Mouse (Mus musculus): Measurements from ENCODE around the gene Nptn.

DNA sequence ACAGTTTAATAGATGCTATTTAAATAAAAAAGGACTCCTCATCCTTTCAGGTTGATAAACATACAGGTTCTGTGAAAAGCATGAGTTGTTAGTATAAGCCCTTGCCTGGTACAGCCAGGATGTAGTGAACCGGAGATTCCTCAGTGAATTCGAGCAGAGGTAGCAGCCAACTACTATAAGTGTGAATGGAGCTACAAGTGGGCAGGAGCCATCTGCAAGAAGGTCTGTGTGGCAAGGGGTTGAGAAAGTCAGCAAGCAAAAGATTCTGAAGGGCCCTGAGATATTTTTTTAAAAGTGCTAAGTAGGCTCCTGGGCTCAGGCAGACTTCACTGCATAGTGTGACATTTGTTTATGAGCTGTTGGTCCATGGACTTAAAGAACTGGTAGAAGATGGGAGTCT, 74.8 kb downstream of the Nptn start:
- TF ChIP-seq TAL1 (IDR thresholded peaks at IDR 0.05; ENCODE audit: low read length) (no peak), GATA1 (IDR thresholded peaks at IDR 0.05; ENCODE audit: low read length) (no peak)

Data from erythroblast, embryonic 14.5 days (primary cell).